ENCODE assay signal across 8 mouse cellular contexts in the genomic region with DNA sequence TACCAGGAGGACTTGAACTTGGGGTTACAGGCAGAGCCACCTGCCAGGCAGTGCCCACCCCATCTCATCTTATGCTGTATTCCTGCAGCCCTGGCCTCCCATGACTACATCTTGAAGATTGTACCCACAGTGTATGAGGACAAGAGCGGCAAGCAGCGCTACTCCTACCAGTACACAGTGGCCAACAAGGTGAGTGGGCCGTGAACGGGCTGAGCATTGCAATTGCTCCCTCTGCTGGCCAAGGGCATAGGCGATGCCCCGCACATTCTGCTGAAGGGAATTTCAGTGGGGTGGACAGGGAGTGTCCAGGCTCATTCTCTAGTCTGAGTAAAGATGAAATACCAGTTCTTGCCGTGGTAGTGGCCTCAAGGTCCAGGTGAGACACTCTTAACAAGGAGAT. TPM values are rescaled to one million over a fixed set of nuclear protein-coding genes. Genes with fewer than 3 reads are reported as not detected.
DNase-seq lines count a peak whose midpoint lies in the region; ATAC-seq and TF ChIP-seq lines count a peak whose summit lies in the region.

No protein-coding gene starts in this region.

- H3K9me3 ChIP-seq in liver, embryonic 14.5 days (ENCODE audit: control insufficient read depth, low read length): no peaks in the 10 kb centered on the region
- H3K9me3 ChIP-seq in neural tube, embryonic 12.5 days: no peaks in the 10 kb centered on the region

- H3K79me2 ChIP-seq in C2C12 (ENCODE audit: control insufficient read depth, insufficient read depth): no peaks in the 10 kb centered on the region

- H3K27me3 ChIP-seq in C2C12 (ENCODE audit: control insufficient read depth, insufficient read depth, insufficient read length): no peaks in the 10 kb centered on the region
- H3K27me3 ChIP-seq in liver, embryonic 14.5 days (ENCODE audit: control insufficient read depth, insufficient read depth, low read length): no peaks in the 10 kb centered on the region
- no peaks in the 10 kb centered on the region for H3K27me3 ChIP-seq in neural tube, embryonic 12.5 days (replicated peaks)
- no peaks in the 10 kb centered on the region for H3K27me3 ChIP-seq in thymus, adult 2 months (ENCODE audit: control insufficient read depth, insufficient read depth, low read length)

- no peak overlapping the region for H3K4me3 ChIP-seq in C2C12 (ENCODE audit: insufficient read depth, poor library complexity, severe bottlenecking)
- H3K4me3 ChIP-seq in liver, embryonic 14.5 days (ENCODE audit: insufficient read depth in 1 of 2, low read depth in 2 of 2, low read length in 2 of 2): no peak overlapping the region
- H3K4me3 ChIP-seq in neural tube, embryonic 12.5 days: no peak overlapping the region
- no peak overlapping the region for H3K4me3 ChIP-seq in thymus, adult 2 months (ENCODE audit: control insufficient read depth, insufficient read depth, low read length)

- no peak overlapping the region for H3ac ChIP-seq in C2C12 (ENCODE audit: control insufficient read depth, insufficient read length, low read depth)

- peaks cover 48% of the 10 kb centered on the region for H3K36me3 ChIP-seq in C2C12 (ENCODE audit: control insufficient read depth, insufficient read depth)
- H3K36me3 ChIP-seq in liver, embryonic 14.5 days (replicated peaks; ENCODE audit: control insufficient read depth, insufficient read depth, low read depth): no peaks in the 10 kb centered on the region; the same call in 1 of the 2 replicates
- peaks cover 83% of the 10 kb centered on the region for H3K36me3 ChIP-seq in neural tube, embryonic 12.5 days
- no peaks in the 10 kb centered on the region; the same call in 1 of the 2 replicates for H3K36me3 ChIP-seq in thymus, adult 2 months (ENCODE audit: control insufficient read depth, insufficient read depth, low read length)

- H3K9ac ChIP-seq in liver, embryonic 14.5 days (replicated peaks): no peak overlapping the region
- no peak overlapping the region for H3K9ac ChIP-seq in neural tube, embryonic 12.5 days

- no peak for TF ChIP-seq EP300 in liver, embryonic 14.5 days (IDR thresholded peaks at IDR 0.05; ENCODE audit: low read depth)

- no peak overlapping the region for H3K4me2 ChIP-seq in liver, embryonic 14.5 days (ENCODE audit: low read depth)
- no peak overlapping the region for H3K4me2 ChIP-seq in neural tube, embryonic 12.5 days (replicated peaks)

- H3K27ac ChIP-seq in liver, embryonic 14.5 days: no peak overlapping the region
- no peak overlapping the region for H3K27ac ChIP-seq in neural tube, embryonic 12.5 days
- no peak overlapping the region for H3K27ac ChIP-seq in thymus, adult 2 months (ENCODE audit: control insufficient read depth, insufficient read depth, low read length)

- 21% methylated on average over 7 of the region's 7 CpGs for WGBS in liver, embryonic 14.5 days (ENCODE audit: insufficient replicate concordance)
- WGBS in neural tube, embryonic 12.5 days: 33% methylated on average over 7 of the region's 7 CpGs
- 24% methylated on average over 7 of the region's 7 CpGs for WGBS in thymus, adult 2 months

- TF ChIP-seq CTCF in C2C12 (IDR thresholded peaks at IDR 0.05; ENCODE audit: control insufficient read depth, insufficient read depth, insufficient read length): peak; percentile 92
- peak; percentile 100 for TF ChIP-seq CTCF in liver, embryonic 14.5 days (IDR thresholded peaks at IDR 0.05; ENCODE audit: low read depth)
- peak; percentile 94 for TF ChIP-seq CTCF in thymus, adult 2 months (IDR thresholded peaks at IDR 0.05; ENCODE audit: borderline replicate concordance, control insufficient read depth, extremely low read depth, insufficient read depth, low read length, poor library complexity)

- H3K4me1 ChIP-seq in liver, embryonic 14.5 days (replicated peaks; ENCODE audit: control insufficient read depth in 2 of 2, insufficient read depth in 2 of 2, low read length in 1 of 2): peaks cover 0 to 6% of the 10 kb centered on the region in 2 experiments; a peak in 1 of 4 replicates
- no peaks in the 10 kb centered on the region for H3K4me1 ChIP-seq in neural tube, embryonic 12.5 days
- no peaks in the 10 kb centered on the region for H3K4me1 ChIP-seq in thymus, adult 2 months (replicated peaks; ENCODE audit: control insufficient read depth, insufficient read depth, low read length)

- ATAC-seq in granulocyte monocyte progenitor cell, adult 5-6 weeks (replicated peaks; ENCODE audit: poor library complexity, severe bottlenecking): peak; percentile 68
- ATAC-seq in liver, embryonic 14.5 days (ENCODE audit: insufficient read depth): peak; percentile 48
- 0 out of 2 replicates have a peak, but pooled peaks have one; percentile 37 for ATAC-seq in neural tube, embryonic 12.5 days (ENCODE audit: low FRiP score, low read depth)

- no peak for TF ChIP-seq POLR2A in thymus, adult 2 months (IDR thresholded peaks at IDR 0.05; ENCODE audit: control insufficient read depth, extremely low read depth, insufficient read depth, low read length, poor library complexity)

- H3K79me3 ChIP-seq in C2C12 (ENCODE audit: low read depth): no peaks in the 10 kb centered on the region

- DNase-seq in adrenal gland, adult 2 months: peak; percentile 87
- DNase-seq in embryo, embryonic 10.5 days (ENCODE audit: low spot score): peak; percentile 82
- DNase-seq in kidney, adult 18-20 months: peak; percentile 89
- DNase-seq in liver, embryonic 14.5 days (ENCODE audit: low read depth in 3 of 3, low spot score in 3 of 3): peak; percentile 30 to 38 (median 37)
- DNase-seq in thymus, adult 2 months: peak; percentile 69

TF ChIP-seq in C2C12, 6 proteins besides CTCF, POLR2A, EP300 and RAD21:
- TF ChIP-seq MAX (IDR thresholded peaks at IDR 0.05) (no peak), FOSL1 (IDR thresholded peaks at IDR 0.05; ENCODE audit: insufficient read depth, low read length, poor library complexity, severe bottlenecking) (no peak), MYOG (IDR thresholded peaks at IDR 0.05; ENCODE audit: control insufficient read depth, extremely low read depth, insufficient read length) (no peak)

RNA-seq across cellular contexts. Expression of gene Atp6v0e, which starts 24.4 kb away (rescaled TPM):
- 236 TPM for polyA plus RNA-seq in C2C12 (2012; fragmentation: generic; extraction: Trizol)
- total RNA-seq in adrenal gland, adult 2 months (2021): 100 to 1,000 TPM; 213 to 229 TPM
- polyA plus RNA-seq in adrenal gland, adult 2 months (2012; rRNA removed): 193 and 215 TPM in 2 replicates
- 197 and 242 TPM in 2 replicates for total RNA-seq in granulocyte monocyte progenitor cell, adult 5-6 weeks (2014; fragmentation: Nextera tagmentation)
- 317 and 374 TPM in 2 replicates for total RNA-seq in granulocyte monocyte progenitor cell, adult 5-6 weeks (2017)
- 99.3 and 118 TPM in 2 replicates for polyA plus RNA-seq in liver, embryonic 14.5 days (2012; rRNA removed)
- 204 and 209 TPM in 2 replicates for polyA plus RNA-seq in liver, embryonic 14.5 days (2014; fragmentation: Nextera tagmentation; extraction: Ambion mirVana)
- 109 and 112 TPM in 2 replicates for polyA plus RNA-seq in neural tube, embryonic 12.5 days (2016; fragmentation: Nextera tagmentation; extraction: Ambion mirVana)
- polyA plus RNA-seq in thymus, adult 2 months (2012; rRNA removed): 279 and 354 TPM in 2 replicates

Comparison
In these comparisons a context has a peak if more than half of its experiments do, and no peak if none do; other contexts are left out.
1. DNase-seq: peak in every context shown above with its lines; median percentile 89 in kidney, adult 18-20 months; 87 in adrenal gland, adult 2 months; 82 in embryo, embryonic 10.5 days; 69 in thymus, adult 2 months; 37 in liver, embryonic 14.5 days.